11 mouse cellular contexts compared by ENCODE assay signal in genomic region chr10:117677494-117678236, GRCm38 (mm10). TPM values are rescaled to one million over a fixed set of nuclear protein-coding genes. Genes with fewer than 3 reads are reported as not detected.
DNase-seq lines count a peak whose midpoint lies in the region; ATAC-seq lines count a peak whose summit lies in the region.
"Had no signal": no experiment of that assay in that cellular context is flagged by ENCODE, and none has a peak within 500 bp of the region (broad histone marks: within the 10 kb centered on the region; RNA-seq: fewer than 3 reads in every experiment).

No protein-coding gene starts in this region.

- ATAC-seq in forebrain, embryonic 16.5 days: no peak

- no peaks in the 10 kb centered on the region for H3K36me3 ChIP-seq in forebrain, embryonic 16.5 days (ENCODE audit: control insufficient read depth, insufficient read depth)
- H3K36me3 ChIP-seq: neural tube, embryonic 12.5 days had no signal

- no peak overlapping the region for H3K27ac ChIP-seq in forebrain, embryonic 16.5 days (ENCODE audit: low read length)
- H3K27ac ChIP-seq: liver, embryonic 15.5 days; macrophage; neural tube, embryonic 12.5 days had no signal

- whole genome bisulfite sequencing in forebrain, embryonic 16.5 days: 78% methylated on average over 13 of the region's 13 CpGs

- no peaks in the 10 kb centered on the region for H3K9me3 ChIP-seq in forebrain, embryonic 16.5 days (ENCODE audit: control insufficient read depth, low read length)
- H3K9me3 ChIP-seq: liver, embryonic 15.5 days; neural tube, embryonic 12.5 days had no signal

- no peak overlapping the region for H3K4me3 ChIP-seq in forebrain, embryonic 16.5 days (replicated peaks; ENCODE audit: low read length)
- H3K4me3 ChIP-seq: liver, embryonic 15.5 days; neural tube, embryonic 12.5 days had no signal

- no peaks in the 10 kb centered on the region for H3K27me3 ChIP-seq in forebrain, embryonic 16.5 days (replicated peaks; ENCODE audit: control insufficient read depth, insufficient read depth, low read length)
- H3K27me3 ChIP-seq: neural tube, embryonic 12.5 days had no signal

- DNase-seq in cerebellum, adult 11-12 months: peak; percentile 18
- DNase-seq in cerebellum, adult 8-10 months: no peak
- DNase-seq in 3134 (ENCODE audit: extremely low read depth, insufficient read length, low spot score): peak; percentile 38
- DNase-seq in MN1 (ENCODE audit: low spot score): peak; percentile 31
- DNase-seq in induced T-regulatory cell, adult 2 months (ENCODE audit: low read depth): peak; percentile 77
- DNase-seq in thymus, adult 18-20 months: no peak
- no peak for DNase-seq in spleen, adult 12 weeks (ENCODE audit: low spot score)

- H3K9ac ChIP-seq in forebrain, embryonic 16.5 days (replicated peaks; ENCODE audit: low read depth, low read length): no peak overlapping the region
- H3K9ac ChIP-seq: liver, embryonic 15.5 days had no signal

- no peak overlapping the region for H3K4me2 ChIP-seq in forebrain, embryonic 16.5 days (ENCODE audit: low read length)

- H3K4me1 ChIP-seq in forebrain, embryonic 16.5 days (replicated peaks; ENCODE audit: control insufficient read depth, insufficient read depth, low read length): peaks cover 13% of the 10 kb centered on the region
- H3K4me1 ChIP-seq: neural tube, embryonic 12.5 days had no signal

RNA-seq across cellular contexts. Expression of gene Mdm2, which starts 32.9 kb away (rescaled TPM):
- 65.4 and 71.1 TPM in 2 replicates for polyA plus RNA-seq in forebrain, embryonic 16.5 days (2015; fragmentation: Nextera tagmentation; extraction: Ambion mirVana)

RNA-seq across cellular contexts. Expression of gene Cpm, which starts 48.4 kb away (rescaled TPM):
- polyA plus RNA-seq in forebrain, embryonic 16.5 days (2015; fragmentation: Nextera tagmentation; extraction: Ambion mirVana): 4.5 and 4.6 TPM in 2 replicates

Comparison
In these comparisons a context has a peak if more than half of its experiments do, and no peak if none do; other contexts are left out.
1. DNase-seq: peak in cerebellum, adult 11-12 months (single experiment), 3134 (single experiment), MN1 (single experiment) and induced T-regulatory cell, adult 2 months (single experiment); none in cerebellum, adult 8-10 months (single experiment), thymus, adult 18-20 months (0 of 2) and spleen, adult 12 weeks (single experiment).